Comparison of ENCODE assay signal across 8 mouse cellular contexts in genomic region chr16:78452303-78452702, GRCm38 (mm10).
DNase-seq lines count a peak whose midpoint lies in the region; ATAC-seq lines count a peak whose summit lies in the region.

No protein-coding gene starts in this region.

- intact Hi-C loops in heart, postnatal 25 days (cut with DNase I): loop anchor here (2.0 to 5.0 kb wide), 3 partner anchors 125 to 255 kb away; partner anchors contain the start of gene D16Ertd472e

- ATAC-seq in hematopoietic stem cell, adult 5-6 weeks (replicated peaks in 1 of 2; ENCODE audit: insufficient read depth in 1 of 2, low FRiP score in 2 of 2, low TSS enrichment in 1 of 2, low read depth in 1 of 2, poor library complexity in 2 of 2, severe bottlenecking in 2 of 2): peak; percentile 88 to 96

- peak; percentile 80 for DNase-seq in heart, adult 11 months
- no peak for DNase-seq in heart, postnatal 25 days (ENCODE audit: low spot score)
- DNase-seq in urinary bladder, postnatal 14 days (ENCODE audit: low spot score): peak; percentile 45
- no peak for DNase-seq in urinary bladder, adult 2 months (ENCODE audit: low spot score)
- peak; percentile 93 for DNase-seq in embryo, embryonic 10 days (ENCODE audit: low spot score)
- DNase-seq in lung, postnatal 36 days: peak; percentile 84
- DNase-seq in thymus, postnatal 25 days: peak; percentile 46

Comparison
In these comparisons a context has a peak if more than half of its experiments do, and no peak if none do; other contexts are left out.
1. DNase-seq: peak in heart, adult 11 months (single experiment), urinary bladder, postnatal 14 days (single experiment), embryo, embryonic 10 days (single experiment), lung, postnatal 36 days (single experiment) and thymus, postnatal 25 days (single experiment); none in heart, postnatal 25 days (single experiment) and urinary bladder, adult 2 months (single experiment).